Mouse (Mus musculus): Measurements from ENCODE around the gene Tax1bp1.

Gene Tax1bp1

DNA sequence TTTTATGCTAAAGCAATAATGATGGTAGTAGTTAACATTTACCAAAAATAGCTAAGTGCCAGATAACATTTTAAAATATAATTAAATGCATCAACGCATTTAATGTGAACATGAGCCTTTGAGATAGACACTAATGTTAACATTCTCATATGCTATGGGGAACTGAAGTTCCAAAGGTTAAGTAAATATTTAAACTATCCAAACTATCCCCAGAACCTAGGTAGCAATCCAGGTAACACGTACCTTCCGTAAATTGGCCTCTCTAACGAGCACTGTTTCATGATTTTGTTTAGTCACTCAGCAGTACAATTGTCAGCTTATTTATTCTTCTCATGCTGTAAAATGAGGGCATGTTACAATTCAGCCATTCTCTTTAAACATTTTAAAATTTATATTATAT lies 13.6 kb upstream of the Tax1bp1 start:
- in situ Hi-C loops (cut with MboI; ENCODE audit: unreplicated experiment in 2 of 2) = no loop called here

DNA sequence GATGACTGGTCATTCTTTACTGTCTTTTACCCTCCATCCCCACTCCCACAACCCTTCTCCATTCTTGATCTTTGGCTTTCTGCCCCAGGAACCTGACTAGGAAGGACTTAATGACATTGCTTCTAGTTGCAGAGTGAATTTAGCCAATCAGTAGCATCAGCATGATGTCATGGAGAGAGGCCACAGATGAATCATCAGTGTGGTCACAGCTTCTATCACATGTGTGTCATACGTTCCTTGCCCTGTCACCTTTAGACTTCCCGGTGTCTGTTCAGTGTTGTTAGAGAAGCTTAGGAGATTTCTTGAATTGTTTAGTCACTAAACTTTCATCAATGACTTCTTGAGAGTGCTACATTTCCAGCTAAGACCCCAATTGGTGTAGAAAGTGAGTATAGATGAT lies 10.3 kb upstream of the Tax1bp1 start:
- in situ Hi-C loops (cut with MboI; ENCODE audit: unreplicated experiment in 2 of 2) = no loop called here

DNA sequence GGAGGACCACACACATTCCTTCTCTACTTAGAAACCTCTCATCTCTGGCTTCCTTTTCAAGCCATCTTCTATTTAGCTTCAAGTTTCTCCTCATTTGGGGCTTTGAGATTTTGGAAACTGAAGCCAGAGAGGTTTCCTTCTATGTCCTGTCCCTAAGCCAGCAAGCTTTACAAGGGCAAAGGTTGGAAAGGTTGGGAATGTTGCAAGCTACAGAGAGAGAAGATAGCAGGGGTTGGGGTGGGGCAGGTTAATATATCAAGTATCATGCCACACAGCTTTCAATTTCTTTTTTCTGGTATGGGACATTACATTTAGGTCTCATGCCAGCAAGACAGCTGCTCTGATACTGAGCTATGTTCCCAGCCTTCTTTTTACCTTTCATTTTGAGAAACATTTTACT lies 8.2 kb upstream of the Tax1bp1 start:
- in situ Hi-C loops (cut with MboI; ENCODE audit: unreplicated experiment in 2 of 2) = no loop called here

DNA sequence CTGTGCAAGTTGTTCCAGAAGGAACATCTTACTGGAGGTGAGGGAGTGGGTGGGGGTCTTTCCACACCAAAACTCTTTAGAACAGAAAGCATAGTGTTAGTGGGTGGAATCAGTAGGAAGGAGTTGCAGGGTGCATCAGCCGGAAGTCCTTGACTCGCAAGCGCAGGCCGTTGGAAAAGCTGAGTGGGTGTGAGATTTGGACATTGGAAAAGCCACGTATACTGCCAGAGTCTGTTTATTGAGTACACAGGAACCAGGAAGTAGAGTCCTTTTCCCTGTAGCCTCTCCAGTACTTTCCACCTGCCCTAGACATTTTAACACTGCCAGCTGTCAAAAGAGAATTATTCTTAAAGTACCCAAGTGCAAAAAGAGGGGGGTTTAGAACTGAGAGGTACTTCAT lies 5.7 kb upstream of the Tax1bp1 start:
- in situ Hi-C loops (cut with MboI; ENCODE audit: unreplicated experiment in 2 of 2) = no loop called here

DNA sequence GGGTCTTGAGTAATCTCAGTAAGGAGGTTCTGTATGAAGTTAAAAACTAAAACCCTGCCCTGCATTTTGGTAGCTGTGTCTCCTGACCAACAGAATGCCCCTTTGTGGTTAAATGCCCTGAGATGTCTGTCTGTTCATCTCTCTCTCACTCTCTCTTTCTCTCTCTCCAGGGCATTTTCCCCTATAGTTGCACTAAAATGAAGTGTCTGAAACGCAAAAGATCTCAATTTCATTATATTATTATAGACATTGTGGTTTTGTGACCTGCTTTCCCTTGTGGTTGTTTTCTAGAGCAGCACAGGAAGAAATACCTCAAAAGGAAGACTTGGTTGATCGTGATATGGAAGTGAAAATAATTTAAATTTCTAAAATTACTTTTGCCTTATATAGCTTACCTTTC lies 966 bp upstream of the Tax1bp1 start:
- in situ Hi-C loops (cut with MboI; ENCODE audit: unreplicated experiment in 2 of 2) = loop anchor here (5.0 kb wide), 2 partner anchors 35 to 45 kb away; no protein-coding TSS in a partner anchor

DNA sequence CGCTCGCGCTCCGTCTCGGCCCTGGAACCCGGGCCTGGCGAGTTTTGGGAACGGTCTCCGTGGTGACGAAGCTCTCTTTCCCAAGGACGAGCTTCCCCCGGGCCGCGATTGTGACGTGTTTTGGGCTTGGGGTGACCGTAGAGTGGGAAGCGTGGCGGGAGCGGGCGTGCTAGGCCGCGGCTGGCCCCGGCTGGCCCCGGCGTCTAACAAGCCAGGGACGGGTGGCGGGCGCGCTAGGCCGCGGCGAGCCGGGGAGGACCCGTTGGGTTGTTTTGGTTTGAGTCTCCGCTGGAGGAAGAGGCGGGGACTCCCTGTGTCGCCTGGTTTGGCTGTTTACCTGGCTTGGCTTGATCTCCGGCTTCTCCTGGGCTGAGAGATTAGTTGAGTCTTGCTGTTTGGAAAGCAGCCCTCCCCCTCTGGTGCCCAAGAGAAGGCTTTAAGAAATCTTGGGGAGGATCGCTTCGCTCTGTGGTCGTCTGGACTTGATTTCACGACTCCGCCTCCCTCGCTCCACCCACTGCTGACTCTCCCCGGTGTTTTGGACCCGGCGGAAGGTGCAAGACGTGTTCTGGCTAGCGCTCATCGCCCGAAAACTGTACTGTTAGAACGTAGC lies 474 bp downstream of the Tax1bp1 start:
- in situ Hi-C loops (cut with MboI; ENCODE audit: unreplicated experiment in 2 of 2) = loop anchor here (5.0 kb wide), 2 partner anchors 37 to 47 kb away; no protein-coding TSS in a partner anchor

DNA sequence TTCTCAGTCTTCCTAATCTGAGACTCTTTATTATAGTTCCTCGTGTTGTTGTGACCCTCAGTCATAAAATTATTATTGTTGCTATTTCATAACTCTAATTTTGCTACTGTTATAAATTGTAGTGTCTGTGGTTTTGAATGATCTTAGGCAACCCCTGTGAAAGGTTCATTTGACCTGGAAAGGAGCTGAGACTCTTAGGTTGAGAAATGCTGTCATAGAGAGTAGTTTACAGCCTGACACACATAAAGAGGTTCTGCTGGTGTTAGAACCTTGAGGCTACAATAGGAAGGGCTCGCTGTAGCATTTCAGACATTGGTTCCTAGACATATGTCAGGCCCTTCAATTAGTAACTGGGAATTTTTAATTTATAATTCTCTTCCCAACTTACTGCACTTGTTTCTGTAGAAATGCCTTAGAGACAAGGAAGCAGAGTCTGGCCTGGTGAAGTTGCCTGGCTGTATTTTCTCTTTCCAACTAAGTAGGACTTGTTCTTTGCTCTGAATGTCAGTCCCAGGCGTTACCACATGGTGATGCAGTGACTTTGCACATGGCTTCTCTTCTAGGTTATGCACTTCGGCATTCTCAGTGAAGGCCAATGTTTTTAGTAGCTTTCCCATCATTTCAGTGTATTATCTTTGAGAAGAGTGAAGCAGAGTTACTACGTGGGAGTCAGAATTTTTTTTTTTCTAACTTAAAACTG lies 4.1 kb downstream of the Tax1bp1 start:
- in situ Hi-C loops (cut with MboI; ENCODE audit: unreplicated experiment in 2 of 2) = no loop called here

DNA sequence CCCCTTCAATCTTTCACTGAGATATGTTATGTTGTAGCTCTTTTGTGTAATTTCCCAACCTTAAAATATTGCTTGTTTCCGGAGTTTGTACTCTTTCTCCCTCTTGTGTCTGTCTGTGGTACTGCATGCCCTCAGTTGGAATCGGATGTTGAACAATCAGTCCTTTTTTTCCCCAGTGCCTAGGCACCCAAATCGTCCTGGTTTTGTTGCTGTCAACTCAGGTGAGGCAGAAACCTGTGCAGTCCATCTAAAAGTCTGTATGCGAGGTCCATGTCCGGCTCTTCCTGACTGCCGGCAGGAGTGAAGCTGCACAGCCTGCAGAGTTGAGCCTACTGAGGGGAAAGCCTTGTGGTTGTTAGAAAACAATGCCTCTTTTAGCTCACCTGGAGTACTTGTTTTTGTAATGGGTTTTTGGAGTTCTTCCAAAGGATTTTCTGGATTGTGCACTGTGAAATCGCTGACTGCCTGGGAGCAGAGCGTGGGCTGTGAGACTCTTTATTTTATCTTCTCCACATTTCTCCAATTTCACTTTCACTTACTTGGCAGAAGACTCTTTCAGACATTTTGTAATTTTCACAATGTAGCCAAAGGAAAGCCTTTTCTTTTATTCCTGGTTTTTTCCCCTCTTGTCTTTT lies 11.4 kb downstream of the Tax1bp1 start:
- in situ Hi-C loops (cut with MboI; ENCODE audit: unreplicated experiment in 2 of 2) = loop anchor here (5.0 to 10.0 kb wide), 3 partner anchors 197 to 420 kb away; no protein-coding TSS in a partner anchor

DNA sequence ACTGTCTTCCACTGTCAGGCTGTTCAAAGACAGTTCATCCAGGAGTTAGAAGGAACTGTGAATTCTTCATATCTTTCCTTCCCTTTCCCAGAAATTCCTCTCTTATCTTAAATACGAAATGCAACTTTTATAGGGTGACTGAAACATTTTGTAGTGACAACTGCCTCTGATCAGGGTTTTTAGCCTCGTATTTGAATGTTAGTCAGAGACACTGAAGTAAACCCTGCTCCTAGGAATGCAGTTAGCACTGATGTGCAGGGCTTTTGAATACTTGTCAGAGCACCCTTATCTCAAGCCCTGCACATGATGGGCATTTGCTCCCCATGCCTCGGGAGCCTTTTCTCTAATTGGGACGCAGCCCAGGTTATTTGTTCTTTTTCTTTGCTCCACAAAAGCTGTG lies 16.8 kb downstream of the Tax1bp1 start:
- in situ Hi-C loops (cut with MboI; ENCODE audit: unreplicated experiment in 2 of 2) = no loop called here

DNA sequence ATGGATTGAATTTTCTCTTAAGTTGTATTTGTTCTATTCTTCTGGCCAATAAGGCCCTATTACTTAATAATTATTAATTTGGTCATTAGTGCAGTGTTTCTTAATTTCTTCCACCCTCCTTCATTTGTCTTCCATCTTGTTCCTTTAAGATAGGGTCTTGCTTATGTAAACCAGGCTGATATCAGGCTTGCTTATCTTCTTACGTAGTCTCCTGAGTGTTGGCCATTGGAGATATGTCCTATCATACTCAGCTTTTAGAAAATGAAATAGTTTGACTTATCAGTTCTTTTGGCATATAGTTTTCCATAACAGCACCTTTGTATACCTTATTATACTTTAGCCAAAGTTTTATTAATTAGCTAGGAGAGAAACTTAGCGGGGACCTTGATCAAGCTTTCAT lies 21.1 kb downstream of the Tax1bp1 start:
- in situ Hi-C loops (cut with MboI; ENCODE audit: unreplicated experiment in 2 of 2) = no loop called here

DNA sequence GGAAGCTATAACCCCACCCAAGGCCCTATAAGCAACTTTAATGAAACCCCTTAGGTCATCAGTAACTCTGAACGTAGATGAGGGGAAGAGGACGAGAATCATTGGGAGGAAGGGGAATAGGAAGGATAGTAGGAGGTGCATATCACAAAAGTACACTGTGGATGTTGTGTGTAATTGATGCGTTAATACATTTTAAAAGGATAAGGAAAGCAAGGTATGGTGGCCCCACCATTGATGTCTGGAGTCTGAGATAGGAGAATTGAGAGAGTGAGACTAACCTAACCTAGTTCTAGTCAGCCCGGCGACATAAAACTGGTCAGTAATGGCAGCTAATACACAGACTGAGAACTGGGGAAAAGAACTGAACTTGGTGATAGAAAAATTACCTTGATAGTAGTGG lies 39.3 kb downstream of the Tax1bp1 start:
- in situ Hi-C loops (cut with MboI; ENCODE audit: unreplicated experiment in 2 of 2) = no loop called here

DNA sequence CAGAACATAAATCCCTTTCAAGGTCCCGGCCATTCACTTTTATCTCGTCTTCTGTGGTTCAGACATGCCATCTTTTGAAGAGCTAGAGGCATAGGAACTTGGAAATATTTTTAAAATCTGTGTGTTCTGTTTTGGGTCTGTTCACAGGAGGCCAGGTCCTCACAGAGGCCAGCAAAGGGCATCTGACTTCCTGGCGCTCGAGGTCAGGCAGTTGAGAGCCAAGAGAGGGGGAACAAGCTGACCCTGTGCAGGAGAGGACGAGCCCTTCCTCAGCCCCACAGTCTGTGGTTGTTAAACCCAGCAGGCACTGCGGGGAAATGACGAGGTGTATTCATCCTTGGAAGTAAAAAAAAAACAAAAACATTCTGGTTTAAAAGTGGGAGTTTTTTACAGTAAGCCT lies 51.7 kb downstream of the Tax1bp1 start:
- in situ Hi-C loops (cut with MboI; ENCODE audit: unreplicated experiment in 2 of 2) = loop anchor here in 1 of 2 experiments (10.0 kb wide), 1 partner anchor 50 kb away; no protein-coding TSS in a partner anchor

DNA sequence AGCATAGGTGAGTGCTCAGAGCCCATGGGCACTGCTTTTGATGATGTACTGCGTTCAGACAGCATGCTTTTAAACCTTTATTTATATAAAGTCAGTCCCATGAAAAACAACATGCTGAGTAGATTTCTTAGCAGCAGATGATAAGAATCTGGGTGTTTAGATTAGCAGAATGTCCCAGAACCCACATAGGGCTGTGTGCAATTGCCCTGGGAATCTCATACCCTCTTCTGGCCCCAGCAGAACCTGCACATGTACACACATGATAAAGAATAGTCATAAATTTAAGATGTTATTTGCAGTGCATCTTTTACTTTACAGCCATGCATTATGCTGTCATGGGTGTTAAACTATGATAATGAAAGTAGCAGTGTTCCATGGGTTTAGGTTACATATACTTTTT lies 57.3 kb downstream of the Tax1bp1 start:
- in situ Hi-C loops (cut with MboI; ENCODE audit: unreplicated experiment in 2 of 2) = no loop called here

DNA sequence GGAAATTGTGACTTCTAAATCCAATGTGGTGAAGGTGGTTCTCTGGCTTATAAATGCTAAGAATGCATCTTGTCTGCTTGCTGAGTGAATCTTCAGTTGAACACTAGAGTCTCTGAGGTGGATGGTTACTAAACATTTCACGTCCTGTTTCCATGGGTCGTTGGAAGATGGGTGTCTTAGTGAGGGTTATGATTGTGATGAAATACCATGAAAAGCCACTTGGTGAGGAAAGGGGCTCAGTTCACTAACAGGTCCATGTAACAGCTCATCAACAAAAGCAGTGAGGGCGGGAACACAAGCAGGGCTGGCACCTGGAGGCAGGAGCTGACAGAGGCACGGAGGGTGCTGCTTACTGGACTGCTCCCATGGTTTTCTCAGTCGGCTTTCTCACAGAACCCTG lies 59.6 kb downstream of the Tax1bp1 start:
- in situ Hi-C loops (cut with MboI; ENCODE audit: unreplicated experiment in 2 of 2) = no loop called here

DNA sequence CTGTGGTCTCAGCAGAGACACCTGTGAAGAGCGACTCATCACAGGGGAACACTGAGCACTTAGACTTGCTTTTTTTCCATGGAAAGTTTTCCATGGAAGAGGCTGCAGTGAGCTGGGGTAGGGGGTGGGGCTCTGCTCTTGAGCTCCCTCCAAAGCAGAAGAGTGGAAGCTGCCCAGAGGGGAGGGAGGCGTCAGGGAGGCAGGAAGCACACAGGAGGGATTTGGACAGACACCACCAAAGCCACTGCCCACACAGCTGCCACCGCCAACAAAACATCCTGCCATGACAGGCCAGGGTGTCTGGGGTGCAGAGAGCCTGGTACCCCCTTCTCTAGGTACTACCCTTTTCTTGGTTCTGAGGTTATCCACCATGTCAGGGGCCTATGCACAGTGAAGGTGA lies 61.8 kb downstream of the Tax1bp1 start:
- in situ Hi-C loops (cut with MboI; ENCODE audit: unreplicated experiment in 2 of 2) = no loop called here

DNA sequence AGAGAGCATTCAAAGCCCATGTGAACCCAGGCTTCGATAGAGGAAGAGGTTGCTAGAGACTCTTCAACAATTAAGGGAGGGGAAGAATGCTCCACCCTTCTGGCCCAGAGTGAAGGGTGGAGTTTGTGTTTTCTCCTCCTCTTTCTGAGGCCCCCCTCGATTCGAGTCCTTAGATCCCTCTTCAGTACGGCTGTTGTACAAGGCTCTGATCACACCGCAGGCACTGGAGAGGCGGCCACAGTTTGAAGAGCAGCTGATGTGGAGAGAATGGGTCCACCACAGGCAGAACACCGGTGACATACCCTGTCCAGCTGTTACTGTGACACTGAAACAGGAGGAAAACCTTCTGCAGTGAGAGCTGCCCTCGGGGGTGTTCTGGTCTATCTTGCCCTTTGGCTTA lies 62.4 kb downstream of the Tax1bp1 start:
- in situ Hi-C loops (cut with MboI; ENCODE audit: unreplicated experiment in 2 of 2) = no loop called here

DNA sequence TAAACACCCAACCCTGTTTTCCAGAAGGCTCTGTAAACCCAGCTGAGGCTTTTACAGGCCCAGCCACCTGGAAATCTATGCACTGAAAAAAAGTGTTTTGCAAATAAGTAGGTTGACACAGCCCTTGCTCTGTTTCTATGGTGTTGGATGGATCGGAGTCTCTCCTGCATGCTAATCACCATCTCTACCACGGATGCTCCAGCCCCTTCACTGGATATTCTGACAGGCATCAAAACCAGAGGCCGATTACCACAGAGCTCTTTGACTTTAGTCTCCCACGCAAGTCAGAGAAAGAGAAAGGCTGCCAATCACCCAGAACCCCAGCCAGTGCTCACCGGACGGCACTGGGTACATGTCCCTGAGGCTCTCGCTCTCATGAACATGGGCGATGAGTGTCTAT lies 63.5 kb downstream of the Tax1bp1 start:
- in situ Hi-C loops (cut with MboI; ENCODE audit: unreplicated experiment in 2 of 2) = no loop called here

DNA sequence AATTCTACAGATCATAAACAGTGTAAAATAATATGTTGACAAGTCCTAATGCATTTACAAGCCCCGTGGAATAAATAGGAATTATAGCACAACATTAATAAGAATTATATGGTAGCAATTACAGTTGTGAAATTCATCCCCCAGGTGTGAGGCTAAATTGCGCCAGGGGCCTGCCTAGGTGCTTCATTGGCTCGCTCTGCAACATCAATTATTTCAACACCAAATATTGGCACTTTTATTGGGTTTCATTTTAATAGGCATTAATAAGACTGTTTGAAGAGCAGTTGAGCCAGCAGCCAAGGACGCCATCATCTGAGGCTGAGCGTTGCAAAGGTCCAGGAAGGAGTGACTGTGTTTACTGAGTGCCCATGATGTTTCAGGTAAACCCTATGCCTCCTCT lies 65.0 kb downstream of the Tax1bp1 start:
- in situ Hi-C loops (cut with MboI; ENCODE audit: unreplicated experiment in 2 of 2) = no loop called here

DNA sequence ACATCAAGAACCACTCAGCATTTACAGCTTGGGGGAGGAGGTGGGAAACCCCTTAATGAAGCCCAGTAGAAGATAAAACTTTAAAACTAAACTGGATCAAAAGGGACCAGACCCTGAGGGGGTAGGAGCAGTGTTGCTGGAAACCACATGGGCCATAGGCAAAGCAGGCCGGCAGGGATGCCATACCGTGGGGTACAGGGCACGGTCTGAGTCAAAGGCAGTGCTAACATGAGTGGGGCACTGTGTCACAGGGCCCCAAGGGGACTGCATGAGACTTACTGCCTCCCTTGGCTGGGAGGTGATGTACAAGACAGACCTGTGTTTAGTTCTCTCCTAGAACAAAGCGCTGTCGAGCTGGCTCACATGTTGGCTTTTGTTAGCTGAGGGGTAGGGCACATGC lies 66.0 kb downstream of the Tax1bp1 start:
- in situ Hi-C loops (cut with MboI; ENCODE audit: unreplicated experiment in 2 of 2) = no loop called here

DNA sequence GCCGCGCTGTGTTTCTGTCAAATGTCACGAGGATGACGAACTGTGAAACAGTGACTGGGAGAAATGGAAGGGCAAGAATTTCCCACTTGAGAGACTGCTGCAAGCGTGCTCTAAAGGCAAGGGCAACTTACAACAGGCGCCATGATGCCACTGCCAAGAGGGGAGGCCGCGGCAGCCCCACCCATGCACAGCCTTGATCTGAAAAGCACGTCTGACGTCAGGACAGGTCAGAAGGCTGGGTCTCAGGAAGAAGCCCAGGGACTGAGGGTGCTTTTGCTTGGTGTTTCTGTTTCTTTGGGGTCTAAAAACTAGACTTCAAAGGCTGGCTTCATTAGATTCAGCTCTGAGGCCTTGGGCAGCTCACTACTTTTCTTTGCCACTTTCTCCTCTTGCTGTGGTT lies 76.8 kb downstream of the Tax1bp1 start:
- in situ Hi-C loops (cut with MboI; ENCODE audit: unreplicated experiment in 2 of 2) = no loop called here

DNA sequence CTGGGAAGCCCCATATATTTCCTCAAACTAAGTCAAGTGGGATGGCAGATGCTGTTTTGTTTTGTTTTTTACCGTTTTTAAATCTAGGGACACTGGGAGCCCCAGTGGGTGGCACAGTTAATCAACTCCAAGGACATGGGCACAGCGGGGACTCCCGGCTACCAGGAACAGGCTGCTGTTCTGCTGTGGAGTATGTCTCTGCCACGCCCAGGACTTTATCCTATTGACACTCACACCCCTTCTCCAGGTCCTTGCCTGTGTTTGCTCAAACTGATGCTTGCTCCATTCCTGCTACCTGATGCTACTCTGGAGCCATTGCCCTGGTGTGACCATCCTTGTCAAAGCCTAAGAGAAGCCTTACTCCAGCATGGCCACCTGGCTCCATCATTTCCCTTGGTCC lies 77.3 kb downstream of the Tax1bp1 start:
- in situ Hi-C loops (cut with MboI; ENCODE audit: unreplicated experiment in 2 of 2) = no loop called here

DNA sequence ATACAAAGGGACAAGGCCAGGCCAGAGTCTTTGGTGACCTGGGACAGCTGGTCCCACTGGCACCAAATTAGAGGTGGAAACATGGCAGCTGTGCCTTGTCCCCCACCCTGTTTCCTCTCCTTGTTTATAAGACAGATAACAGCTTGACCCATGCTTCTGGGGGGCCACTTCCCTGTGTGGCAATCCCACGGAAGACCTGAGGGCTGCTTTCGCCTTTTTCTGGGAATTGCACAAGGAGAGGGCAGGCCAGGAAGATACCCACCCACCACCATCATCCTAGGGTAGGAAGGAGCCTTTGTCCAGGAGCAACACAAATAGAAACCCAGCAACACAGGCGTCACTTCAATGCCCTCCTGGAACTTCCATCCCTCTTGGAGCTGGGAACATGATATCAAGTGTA lies 78.9 kb downstream of the Tax1bp1 start:
- in situ Hi-C loops (cut with MboI; ENCODE audit: unreplicated experiment in 2 of 2) = no loop called here
